Mouse (Mus musculus): ENCODE data around the gene Fbxo48. TPM values are rescaled to one million over a fixed set of nuclear protein-coding genes. Genes with fewer than 3 reads are reported as not detected.

Fbxo48 gene
- polyA plus RNA-seq, 1 experiment from 2014 or later = 1.3 TPM

DNA sequence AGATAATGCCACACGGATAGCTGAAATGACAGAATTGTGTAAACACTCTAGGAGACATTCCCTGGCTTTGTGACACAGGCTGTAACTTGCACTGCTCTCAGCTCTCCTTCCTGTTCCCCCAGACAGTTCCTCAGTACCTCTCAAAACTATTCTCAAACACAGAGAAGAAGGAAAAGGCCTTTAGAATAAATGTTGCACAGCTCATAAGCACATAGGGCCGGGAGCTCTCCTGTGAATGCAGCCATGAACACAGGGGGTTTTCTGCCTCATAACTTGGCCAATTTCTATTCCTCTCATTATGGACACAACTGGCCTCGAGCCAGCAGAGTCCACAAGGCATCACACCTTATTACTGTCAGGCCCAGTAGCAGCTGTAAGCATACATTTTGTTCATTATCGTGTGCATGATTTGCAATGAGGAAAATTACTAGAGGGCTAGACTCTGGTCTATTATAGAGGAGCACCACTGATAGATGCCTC is 9.2 kb upstream of the Fbxo48 start:
- no peak overlapping the region for H3K9ac ChIP-seq
- H3K4me1 ChIP-seq = no peaks in the 10 kb centered on the region
- no peaks in the 10 kb centered on the region for H3K9me3 ChIP-seq
- WGBS = 55% methylated on average over 4 of the region's 4 CpGs
- H3K4me3 ChIP-seq = no peak overlapping the region
- ATAC-seq (ENCODE audit: insufficient number of reproducible peaks, low FRiP score, low TSS enrichment, low read depth) = no peak
- no peak overlapping the region for H3K4me2 ChIP-seq
- H3K36me3 ChIP-seq = no peaks in the 10 kb centered on the region
- no peak overlapping the region for H3K27ac ChIP-seq
- no peaks in the 10 kb centered on the region for H3K27me3 ChIP-seq

DNA sequence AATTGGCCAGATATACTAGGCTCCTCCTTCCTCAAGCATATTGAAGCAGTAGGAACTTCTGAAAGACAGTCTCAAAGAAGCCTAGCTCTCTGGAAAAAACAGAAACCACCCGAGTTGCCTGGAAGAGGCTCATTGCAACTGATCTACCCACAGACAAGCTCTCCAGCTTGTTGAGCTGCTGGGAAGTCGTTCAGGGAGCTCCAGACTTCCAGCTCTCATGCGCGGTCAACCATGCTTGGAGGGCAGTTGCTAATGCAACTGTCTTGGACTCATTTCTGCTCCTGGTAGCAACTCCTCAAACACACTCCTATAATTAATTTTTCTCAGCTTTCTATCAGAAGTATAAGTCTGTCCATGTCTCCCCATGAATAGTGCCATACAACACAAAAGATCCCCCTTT is 8.2 kb upstream of the Fbxo48 start:
- Histone ChIP-seq H3K4me2 (no peak overlapping the region), H3K27ac (no peak overlapping the region), H3K9ac (no peak overlapping the region), H3K36me3 (no peaks in the 10 kb centered on the region), H3K9me3 (no peaks in the 10 kb centered on the region), H3K4me3 (no peak overlapping the region), H3K4me1 (no peaks in the 10 kb centered on the region), H3K27me3 (no peaks in the 10 kb centered on the region)
- 85% methylated on average over 4 of the region's 4 CpGs for WGBS
- ATAC-seq (ENCODE audit: insufficient number of reproducible peaks, low FRiP score, low TSS enrichment, low read depth) = no peak

- Histone ChIP-seq H3K4me3 (no peak overlapping the region), H3K4me2 (no peak overlapping the region), H3K9me3 (no peaks in the 10 kb centered on the region), H3K9ac (no peak overlapping the region), H3K4me1 (peaks cover 8% of the 10 kb centered on the region), H3K27ac (no peak overlapping the region), H3K27me3 (no peaks in the 10 kb centered on the region), H3K36me3 (no peaks in the 10 kb centered on the region)
- 42% methylated on average over 1 of the region's 1 CpGs for WGBS
- no peak for ATAC-seq (ENCODE audit: insufficient number of reproducible peaks, low FRiP score, low TSS enrichment, low read depth)
Measured at GRCm38 (mm10) chr11:16948756-16949155, 2.4 kb upstream of the Fbxo48 start.

- H3K27me3 ChIP-seq = no peaks in the 10 kb centered on the region
- H3K9ac ChIP-seq = peak overlapping the region; percentile 33
- H3K27ac ChIP-seq = peak overlapping the region; percentile 17; the same call in 1 of the 2 replicates
- peak overlapping the region; percentile 50 for H3K4me2 ChIP-seq
- H3K4me3 ChIP-seq = peak overlapping the region; percentile 72
- 32% methylated on average over 13 of the region's 13 CpGs for WGBS
- H3K36me3 ChIP-seq = no peaks in the 10 kb centered on the region
- no peaks in the 10 kb centered on the region for H3K9me3 ChIP-seq
- ATAC-seq (ENCODE audit: insufficient number of reproducible peaks, low FRiP score, low TSS enrichment, low read depth) = no peak
- peaks cover 8% of the 10 kb centered on the region for H3K4me1 ChIP-seq
Measured at GRCm38 (mm10) chr11:16950226-16950975, 774 bp upstream of the Fbxo48 start.

DNA sequence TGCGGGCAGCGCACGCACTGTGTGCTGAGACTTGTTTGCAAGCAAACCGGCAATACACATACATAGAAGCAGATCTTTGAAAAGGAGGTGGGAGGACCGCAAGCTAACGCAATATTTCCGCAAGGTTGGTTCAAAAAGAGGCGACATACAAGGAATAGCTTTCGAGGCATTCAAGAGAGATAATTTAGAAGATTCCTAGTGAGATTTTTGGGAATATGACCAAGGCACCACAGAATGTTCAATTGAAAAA is 511 bp downstream of the Fbxo48 start:
- Histone ChIP-seq H3K4me3 (peak overlapping the region; percentile 72), H3K36me3 (no peaks in the 10 kb centered on the region), H3K27me3 (no peaks in the 10 kb centered on the region), H3K4me1 (peaks cover 8% of the 10 kb centered on the region), H3K9ac (peak overlapping the region; percentile 61), H3K9me3 (no peaks in the 10 kb centered on the region), H3K27ac (peak overlapping the region; percentile 61), H3K4me2 (peak overlapping the region; percentile 87)
- no peak for ATAC-seq (ENCODE audit: insufficient number of reproducible peaks, low FRiP score, low TSS enrichment, low read depth)
- 8% methylated on average over 9 of the region's 9 CpGs for WGBS

DNA sequence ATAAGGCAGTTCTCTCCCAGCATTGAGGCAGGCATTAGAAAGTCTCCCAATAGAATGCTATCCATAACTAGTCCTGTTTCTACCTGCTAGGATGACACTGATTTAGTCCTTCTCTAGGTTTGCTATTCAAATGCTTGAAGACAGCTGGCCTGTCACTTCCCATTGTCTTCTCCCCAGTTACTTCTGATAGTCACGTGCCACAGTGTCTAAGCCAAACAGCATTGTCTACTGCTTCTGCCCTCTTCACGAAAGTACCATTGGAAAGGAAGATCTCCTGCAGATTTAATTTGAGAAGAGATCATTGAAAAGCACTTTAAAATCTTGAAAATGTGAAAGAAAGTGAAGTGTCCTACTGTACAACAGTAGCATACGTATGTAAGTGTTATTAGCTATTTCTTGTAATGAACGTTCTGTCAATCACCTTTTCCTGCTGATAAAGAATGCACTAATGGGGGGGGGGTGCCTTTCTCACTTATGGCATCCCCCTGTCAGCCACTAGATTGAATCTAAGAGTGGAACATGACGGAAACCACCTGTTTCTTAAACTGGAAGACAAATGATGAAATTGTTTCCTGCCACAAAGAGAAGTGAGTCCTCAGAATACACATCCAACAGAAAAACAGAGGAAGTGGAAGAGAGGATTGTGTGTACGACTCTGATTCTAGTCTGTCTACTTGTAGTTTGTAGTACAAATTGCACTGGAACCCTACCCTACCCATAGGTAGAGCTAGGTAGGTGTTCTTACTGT is 5.1 kb downstream of the Fbxo48 start:
- H3K9me3 ChIP-seq = no peaks in the 10 kb centered on the region
- 89% methylated on average over 6 of the region's 6 CpGs for WGBS
- H3K36me3 ChIP-seq = no peaks in the 10 kb centered on the region
- H3K27ac ChIP-seq = no peak overlapping the region
- H3K4me1 ChIP-seq = peaks cover 5% of the 10 kb centered on the region
- H3K4me3 ChIP-seq = no peak overlapping the region
- no peak for ATAC-seq (ENCODE audit: insufficient number of reproducible peaks, low FRiP score, low TSS enrichment, low read depth)
- no peaks in the 10 kb centered on the region for H3K27me3 ChIP-seq
- H3K4me2 ChIP-seq = no peak overlapping the region
- no peak overlapping the region for H3K9ac ChIP-seq

DNA sequence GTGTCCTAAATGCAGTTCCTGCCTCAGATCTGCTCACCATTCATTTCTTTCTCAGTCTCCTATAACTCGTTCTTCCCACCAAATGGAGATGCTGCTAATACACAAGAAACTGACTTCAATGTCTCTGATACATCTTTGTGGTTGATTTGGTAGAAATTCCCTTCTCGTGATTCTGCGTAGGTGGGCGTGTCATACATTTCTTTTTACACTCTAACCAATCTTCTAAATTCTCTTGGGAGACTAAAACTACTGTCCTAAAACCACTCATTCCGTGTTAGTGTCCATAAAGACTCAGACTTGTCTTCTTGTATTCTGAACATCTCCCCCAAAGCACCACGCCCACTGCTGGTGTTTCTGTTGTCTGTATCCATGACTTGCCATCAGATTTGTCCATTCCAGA is 5.9 kb downstream of the Fbxo48 start:
- ATAC-seq (ENCODE audit: insufficient number of reproducible peaks, low FRiP score, low TSS enrichment, low read depth) = no peak
- H3K4me1 ChIP-seq = no peaks in the 10 kb centered on the region
- no peak overlapping the region for H3K4me3 ChIP-seq
- no peaks in the 10 kb centered on the region for H3K36me3 ChIP-seq
- 88% methylated on average over 6 of the region's 6 CpGs for WGBS
- H3K9me3 ChIP-seq = no peaks in the 10 kb centered on the region
- H3K27ac ChIP-seq = no peak overlapping the region
- no peak overlapping the region for H3K9ac ChIP-seq
- H3K4me2 ChIP-seq = no peak overlapping the region
- H3K27me3 ChIP-seq = no peaks in the 10 kb centered on the region

- ATAC-seq (ENCODE audit: insufficient number of reproducible peaks, low FRiP score, low TSS enrichment, low read depth) = no peak
- Histone ChIP-seq H3K27me3 (no peaks in the 10 kb centered on the region), H3K9me3 (no peaks in the 10 kb centered on the region), H3K9ac (no peak overlapping the region), H3K4me3 (no peak overlapping the region), H3K27ac (no peak overlapping the region), H3K4me2 (no peak overlapping the region), H3K4me1 (no peaks in the 10 kb centered on the region), H3K36me3 (no peaks in the 10 kb centered on the region)
- 81% methylated on average over 1 of the region's 1 CpGs for WGBS
Measured at GRCm38 (mm10) chr11:16958520-16958919, 7.3 kb downstream of the Fbxo48 start.

GRCm38 (mm10) chr11:16967806-16968205 is 16.6 kb downstream of the Fbxo48 start:
- no peaks in the 10 kb centered on the region for H3K9me3 ChIP-seq
- no peak overlapping the region for H3K27ac ChIP-seq
- no peaks in the 10 kb centered on the region for H3K4me1 ChIP-seq
- H3K27me3 ChIP-seq = no peaks in the 10 kb centered on the region
- no peaks in the 10 kb centered on the region for H3K36me3 ChIP-seq
- ATAC-seq (ENCODE audit: insufficient number of reproducible peaks, low FRiP score, low TSS enrichment, low read depth) = no peak
- H3K4me2 ChIP-seq = no peak overlapping the region
- H3K9ac ChIP-seq = no peak overlapping the region
- 28% methylated on average over 2 of the region's 2 CpGs for WGBS
- H3K4me3 ChIP-seq = no peak overlapping the region

GRCm38 (mm10) chr11:16969650-16970049 is 18.5 kb downstream of the Fbxo48 start:
- Histone ChIP-seq H3K36me3 (no peaks in the 10 kb centered on the region), H3K9ac (no peak overlapping the region), H3K9me3 (no peaks in the 10 kb centered on the region), H3K27ac (no peak overlapping the region), H3K27me3 (no peaks in the 10 kb centered on the region), H3K4me1 (no peaks in the 10 kb centered on the region), H3K4me2 (no peak overlapping the region), H3K4me3 (no peak overlapping the region)
- ATAC-seq (ENCODE audit: insufficient number of reproducible peaks, low FRiP score, low TSS enrichment, low read depth) = no peak
- WGBS = 62% methylated on average over 2 of the region's 2 CpGs

DNA sequence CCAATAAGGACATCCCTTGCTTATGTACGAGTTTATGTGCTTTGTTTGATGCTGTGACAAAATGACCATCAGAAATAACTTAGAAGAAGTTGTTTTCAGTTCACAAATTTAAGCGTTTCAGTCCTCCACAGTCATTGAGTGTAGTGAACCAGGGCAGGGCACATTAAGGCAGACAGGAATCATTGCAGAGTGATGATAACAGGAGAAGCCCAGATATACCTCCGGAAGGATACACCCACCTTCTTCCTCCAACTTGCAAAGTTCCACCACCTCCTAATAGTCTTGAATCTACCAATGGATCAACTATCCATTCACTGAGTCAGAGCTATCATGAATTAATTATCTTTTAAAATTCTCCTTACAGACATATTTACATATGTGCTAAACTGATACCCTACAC is 20.9 kb downstream of the Fbxo48 start:
- ATAC-seq (ENCODE audit: insufficient number of reproducible peaks, low FRiP score, low TSS enrichment, low read depth) = no peak
- Histone ChIP-seq H3K9ac (no peak overlapping the region), H3K27ac (no peak overlapping the region), H3K4me1 (no peaks in the 10 kb centered on the region), H3K4me2 (no peak overlapping the region), H3K9me3 (no peaks in the 10 kb centered on the region), H3K4me3 (no peak overlapping the region), H3K36me3 (no peaks in the 10 kb centered on the region), H3K27me3 (no peaks in the 10 kb centered on the region)
- WGBS = 87% methylated on average over 3 of the region's 3 CpGs

DNA sequence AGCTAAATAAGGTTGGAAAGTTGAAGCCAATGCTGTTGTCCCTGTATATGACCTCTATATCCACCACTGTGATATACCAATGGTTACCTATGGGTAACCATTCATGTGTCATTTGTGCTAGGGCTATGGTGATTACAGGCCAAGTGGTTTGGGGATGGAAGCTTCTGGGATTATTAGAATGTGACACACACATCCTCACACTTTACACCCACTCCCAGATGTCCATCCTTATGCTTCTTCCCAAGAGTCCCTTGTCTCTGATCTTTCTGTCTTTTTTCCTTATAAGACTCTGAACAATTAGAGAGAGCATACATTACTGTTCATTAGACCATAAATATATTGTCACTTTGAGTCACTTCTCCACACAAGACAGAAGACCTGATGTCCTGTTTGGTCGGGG is 21.9 kb downstream of the Fbxo48 start:
- Histone ChIP-seq H3K36me3 (no peaks in the 10 kb centered on the region), H3K4me2 (no peak overlapping the region), H3K9me3 (no peaks in the 10 kb centered on the region), H3K9ac (no peak overlapping the region), H3K27ac (no peak overlapping the region), H3K27me3 (no peaks in the 10 kb centered on the region), H3K4me1 (no peaks in the 10 kb centered on the region), H3K4me3 (no peak overlapping the region)
- ATAC-seq (ENCODE audit: insufficient number of reproducible peaks, low FRiP score, low TSS enrichment, low read depth) = no peak
- WGBS = 81% methylated on average over 1 of the region's 1 CpGs
